Mouse (Mus musculus): ENCODE results near the gene Tmem151a.

The Tmem151a gene

DNA sequence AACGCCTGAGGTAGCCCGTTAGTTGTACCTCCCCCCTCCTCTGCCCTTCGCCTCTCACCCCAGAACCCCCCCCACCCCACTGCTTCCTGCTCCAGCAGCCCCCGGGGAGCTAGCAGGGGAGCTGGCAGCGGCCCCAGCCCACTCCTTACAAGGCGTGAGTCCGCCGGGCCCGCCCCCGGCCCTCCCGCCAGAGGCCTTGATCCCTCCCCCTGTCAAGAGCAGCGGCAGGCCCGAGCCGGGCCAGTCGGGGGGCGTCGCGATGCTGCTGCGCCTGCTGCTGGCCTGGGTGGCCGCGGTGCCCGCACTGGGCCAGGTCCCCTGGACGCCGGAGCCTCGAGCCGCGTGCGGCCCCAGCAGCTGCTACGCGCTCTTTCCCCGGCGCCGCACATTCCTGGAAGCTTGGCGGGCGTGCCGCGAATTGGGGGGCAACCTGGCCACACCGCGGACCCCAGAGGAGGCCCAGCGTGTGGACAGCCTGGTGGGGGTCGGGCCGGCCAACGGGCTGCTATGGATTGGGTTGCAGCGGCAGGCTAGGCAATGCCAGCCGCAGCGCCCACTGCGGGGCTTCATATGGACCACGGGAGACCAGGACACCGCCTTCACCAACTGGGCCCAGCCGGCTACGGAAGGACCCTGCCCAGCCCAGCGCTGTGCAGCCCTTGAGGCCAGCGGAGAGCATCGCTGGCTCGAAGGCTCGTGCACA is 17.3 kb downstream of the Tmem151a start, which contains the start of gene Cd248:
Gene Cd248 (plus strand): TSS at position 212 of the 703 bp plus-strand sequence.
- peak; percentile 74 for DNase-seq (ENCODE audit: low spot score)

GRCm38 (mm10) chr19:5067040-5067799 is 18.1 kb downstream of the Tmem151a start:
- peak; percentile 61 for DNase-seq (ENCODE audit: low spot score)

DNA sequence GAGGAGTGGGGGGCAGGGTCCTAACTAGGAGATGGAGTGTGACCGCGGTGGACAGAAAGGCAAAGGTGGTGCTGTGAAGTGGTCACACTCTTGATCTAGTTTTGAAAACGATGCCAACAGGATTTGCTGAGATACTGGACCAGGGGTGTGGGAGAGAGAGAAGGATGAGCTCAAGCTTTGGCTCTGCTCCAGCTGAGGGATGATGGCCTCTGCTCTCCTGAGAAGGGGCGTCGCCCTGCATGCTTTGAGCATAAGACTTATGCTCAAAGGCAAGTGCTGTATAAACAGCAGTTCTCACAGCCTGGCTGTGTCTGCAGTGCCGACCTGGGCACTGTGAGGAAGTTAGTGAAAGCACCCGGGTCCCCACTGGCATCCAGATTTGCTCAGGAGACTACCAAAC is 20.2 kb downstream of the Tmem151a start:
- DNase-seq (ENCODE audit: low spot score), result peak; percentile 82

- no peak for DNase-seq (ENCODE audit: low spot score)
These were observed 22.9 kb downstream of the Tmem151a start for GRCm38 (mm10) chr19:5062446-5062845.

DNA sequence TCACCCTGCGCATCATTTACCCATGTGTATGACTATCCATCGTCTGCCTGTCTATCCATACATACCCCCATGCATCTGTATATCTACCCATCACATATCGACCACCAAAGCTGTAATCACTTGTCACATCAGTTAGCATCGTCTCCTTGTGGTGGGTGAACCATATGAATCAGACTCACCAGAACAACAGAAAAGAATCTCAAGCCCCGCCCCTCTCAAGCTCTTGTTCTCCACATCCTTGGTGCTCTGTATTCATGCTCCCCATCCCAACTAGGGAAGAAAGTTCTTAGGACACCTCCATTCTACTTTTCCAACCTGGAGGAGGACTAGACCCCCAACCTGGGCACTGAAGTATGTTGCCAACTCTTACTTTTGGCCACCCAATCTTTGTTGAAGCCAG is 23.3 kb downstream of the Tmem151a start:
- no peak for DNase-seq (ENCODE audit: low spot score)

DNA sequence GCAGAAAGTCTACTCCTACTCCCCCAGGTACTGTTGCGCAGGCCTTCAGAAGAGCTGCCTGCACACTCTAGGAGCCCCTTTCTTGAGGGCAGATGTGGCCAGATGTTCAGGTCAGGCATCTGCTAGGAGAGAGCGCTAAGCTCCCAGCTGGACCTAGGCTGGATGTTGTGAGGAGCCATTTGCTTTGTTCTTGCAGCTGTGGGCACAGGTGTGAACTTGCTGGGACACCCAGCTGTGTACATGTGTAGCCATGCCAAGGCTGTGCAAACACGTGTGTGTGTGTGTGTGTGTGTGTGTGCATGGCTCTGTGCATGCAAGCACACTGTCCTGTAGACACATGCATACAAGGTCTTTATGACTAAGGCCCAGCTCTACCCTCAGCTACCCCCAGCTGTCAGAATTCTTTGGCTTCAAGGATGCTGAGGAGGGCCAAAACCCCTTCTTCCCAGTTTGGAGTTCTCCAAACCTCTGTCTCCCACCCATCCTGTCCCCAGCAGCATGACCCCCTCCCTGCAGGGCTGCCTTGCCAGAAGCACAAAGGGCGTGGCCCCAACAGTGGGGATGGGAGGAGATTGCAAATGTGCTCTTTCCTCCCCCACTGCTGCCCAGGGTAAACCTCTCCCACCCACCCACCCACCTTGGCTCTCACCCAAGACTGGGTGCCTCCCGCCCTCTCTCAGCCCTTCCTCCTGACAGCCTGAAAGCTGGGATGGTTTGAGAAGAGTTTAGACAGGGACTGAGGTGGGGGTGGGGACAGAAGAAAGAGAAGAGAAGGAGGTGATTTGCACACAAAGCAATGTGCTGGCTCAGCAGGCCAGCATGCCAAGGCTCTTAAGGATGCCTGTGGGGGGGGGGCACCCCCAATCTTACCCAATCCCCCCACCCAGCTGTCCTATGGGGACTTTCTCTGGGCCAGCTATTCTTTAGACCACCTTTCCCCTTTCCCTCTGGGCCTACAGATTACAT is 24.7 kb downstream of the Tmem151a start:
- DNase-seq (ENCODE audit: low spot score), result peak; percentile 44

DNA sequence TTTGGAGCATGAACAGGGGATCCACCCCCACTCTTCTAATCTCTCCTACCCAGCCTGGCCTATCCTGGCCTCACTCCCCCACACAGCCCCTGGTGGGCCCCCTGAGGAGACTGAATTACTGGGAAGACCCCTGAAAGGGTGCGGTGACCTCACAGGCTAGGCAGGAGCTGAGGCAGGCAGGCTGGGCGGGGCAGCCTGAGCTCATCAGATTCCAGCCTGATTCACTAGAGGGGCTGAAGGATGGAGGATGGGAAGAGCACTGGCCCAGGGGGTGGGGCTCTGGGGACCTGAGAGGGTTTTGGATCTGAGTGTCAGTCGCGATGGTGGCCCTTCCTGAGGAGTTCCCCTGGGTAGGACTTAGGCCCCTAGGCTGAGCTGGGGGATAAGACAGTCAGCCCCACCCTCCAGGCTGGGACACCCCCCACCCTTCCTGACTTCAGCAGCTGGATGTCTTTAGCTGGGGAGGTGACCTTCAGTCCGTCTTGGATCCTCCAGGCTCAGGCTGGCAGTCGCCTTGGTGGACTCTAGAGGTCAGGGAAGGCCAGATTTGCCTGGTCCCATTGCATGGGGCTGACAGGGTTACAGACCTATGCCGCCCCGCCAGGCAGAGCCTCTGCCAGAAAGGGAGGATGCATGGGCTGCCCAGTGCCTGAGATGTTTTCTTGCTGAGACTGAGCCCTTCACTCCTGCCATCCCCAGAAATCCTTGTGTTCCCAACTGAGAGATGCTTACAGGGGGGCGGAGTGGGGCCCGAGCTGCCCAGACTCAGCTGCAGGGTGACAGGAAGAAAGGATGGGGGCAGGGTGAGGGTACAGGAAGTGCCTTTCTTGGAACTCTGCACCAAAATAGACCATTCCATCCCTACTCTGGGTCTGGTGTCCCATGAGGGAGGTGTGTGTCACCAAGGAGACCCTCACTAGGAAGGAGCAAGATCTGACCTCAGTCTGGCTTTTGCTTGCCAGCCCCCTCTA is 26.2 kb downstream of the Tmem151a start:
- peak; percentile 56 for DNase-seq (ENCODE audit: low spot score)

DNA sequence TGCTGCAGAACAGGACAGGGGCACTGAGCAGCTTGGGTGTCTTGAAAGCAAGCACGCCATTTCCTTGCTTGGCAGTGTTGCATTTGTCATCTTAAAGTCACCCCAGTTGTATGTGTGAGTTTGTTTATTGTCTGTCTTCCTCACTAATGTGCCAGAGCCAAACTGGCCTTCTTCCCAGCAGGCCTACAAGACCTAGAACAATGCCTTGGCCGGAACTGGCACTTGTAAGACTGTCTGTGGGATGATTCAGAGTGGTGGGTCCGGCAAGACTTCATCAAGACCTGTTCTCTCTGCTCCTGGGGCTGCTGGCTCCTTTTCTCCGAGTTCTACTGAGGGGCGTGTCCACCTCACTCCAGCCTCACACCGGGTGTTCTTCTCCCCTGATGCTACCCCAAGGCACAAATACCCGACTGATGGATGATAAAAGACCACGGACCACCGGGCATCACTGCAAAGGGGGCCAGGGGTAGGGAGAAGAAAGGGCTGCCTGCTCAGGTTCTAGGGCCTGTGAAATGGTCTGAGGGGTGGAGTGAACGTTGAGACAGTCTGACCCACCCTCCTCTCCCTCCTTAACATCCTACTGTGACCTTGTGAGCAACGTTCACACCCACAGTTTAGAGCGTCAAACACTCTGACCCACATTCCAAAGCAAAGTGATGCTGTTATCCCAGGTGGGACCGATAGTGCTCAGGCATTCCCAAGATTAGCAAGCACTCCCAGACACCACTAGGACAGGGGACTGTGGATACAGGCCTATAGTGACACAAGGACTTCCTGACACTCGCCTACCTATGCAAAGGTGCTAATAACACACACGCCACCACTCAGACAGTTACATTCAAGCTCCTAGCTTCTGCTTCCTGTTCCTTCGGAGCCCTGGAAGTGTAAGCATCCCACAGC is 27.2 kb downstream of the Tmem151a start:
- DNase-seq (ENCODE audit: low spot score), result peak; percentile 40

DNA sequence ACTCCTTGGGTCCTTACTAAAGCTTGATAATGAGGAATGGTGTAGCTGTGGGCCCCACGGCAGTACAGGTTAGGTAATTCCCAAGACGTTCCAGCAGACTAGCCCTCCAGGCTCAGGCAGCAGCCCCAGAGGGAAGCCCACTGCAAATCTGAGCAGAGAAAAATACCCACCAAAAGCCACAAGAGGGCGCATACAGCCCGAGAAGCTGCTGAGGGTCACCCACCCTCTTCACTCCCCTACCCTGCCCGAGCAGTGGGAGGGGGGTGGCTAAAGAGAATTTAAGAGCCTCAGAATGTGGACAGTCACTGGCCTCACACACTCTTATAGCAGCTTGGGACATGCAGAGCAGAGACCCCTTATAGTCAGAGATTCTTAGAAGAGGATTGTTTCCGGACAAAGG is 29.1 kb downstream of the Tmem151a start:
- DNase-seq (ENCODE audit: low spot score), result peak; percentile 68

- DNase-seq (ENCODE audit: low spot score), result peak; percentile 85
These were observed 31.4 kb downstream of the Tmem151a start for GRCm38 (mm10) chr19:5053909-5054308.

GRCm38 (mm10) chr19:5052853-5053252 is 32.5 kb downstream of the Tmem151a start:
- no peak for DNase-seq (ENCODE audit: low spot score)

GRCm38 (mm10) chr19:5052166-5052822 is 33.0 kb downstream of the Tmem151a start:
- DNase-seq (ENCODE audit: low spot score), result no peak

GRCm38 (mm10) chr19:5051515-5051914 is 33.8 kb downstream of the Tmem151a start:
- peak; percentile 23 for DNase-seq (ENCODE audit: low spot score)

- peak; percentile 61 for DNase-seq (ENCODE audit: low spot score)
These were observed 34.3 kb downstream of the Tmem151a start for GRCm38 (mm10) chr19:5051031-5051430.

- peak; percentile 89 for DNase-seq (ENCODE audit: low spot score)
These were observed 35.1 kb downstream of the Tmem151a start, which contains the start of gene Rin1 for GRCm38 (mm10) chr19:5050047-5050905. Gene Rin1, plus strand, starts transcription at chr19:5050481.

DNA sequence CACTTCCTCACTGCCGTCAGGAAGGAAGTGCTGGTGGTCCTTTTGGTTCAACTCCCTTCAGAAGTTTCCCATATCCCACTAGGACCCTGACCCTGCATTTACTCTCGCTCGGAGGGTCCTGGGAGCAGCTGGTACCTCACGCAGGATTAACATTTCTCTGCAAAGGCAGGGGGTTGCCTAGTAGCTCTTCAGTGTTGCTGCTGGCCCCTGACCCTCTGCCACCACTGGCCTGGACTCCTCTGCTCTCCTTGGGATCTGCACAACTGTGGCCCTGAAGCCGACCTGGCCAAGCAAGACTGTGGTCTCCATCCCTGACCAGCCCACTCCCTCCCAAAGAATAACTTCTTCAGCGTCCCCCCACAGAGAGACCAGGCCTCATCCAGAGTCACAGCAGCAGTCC is 36.0 kb downstream of the Tmem151a start:
- no peak for DNase-seq (ENCODE audit: low spot score)

DNA sequence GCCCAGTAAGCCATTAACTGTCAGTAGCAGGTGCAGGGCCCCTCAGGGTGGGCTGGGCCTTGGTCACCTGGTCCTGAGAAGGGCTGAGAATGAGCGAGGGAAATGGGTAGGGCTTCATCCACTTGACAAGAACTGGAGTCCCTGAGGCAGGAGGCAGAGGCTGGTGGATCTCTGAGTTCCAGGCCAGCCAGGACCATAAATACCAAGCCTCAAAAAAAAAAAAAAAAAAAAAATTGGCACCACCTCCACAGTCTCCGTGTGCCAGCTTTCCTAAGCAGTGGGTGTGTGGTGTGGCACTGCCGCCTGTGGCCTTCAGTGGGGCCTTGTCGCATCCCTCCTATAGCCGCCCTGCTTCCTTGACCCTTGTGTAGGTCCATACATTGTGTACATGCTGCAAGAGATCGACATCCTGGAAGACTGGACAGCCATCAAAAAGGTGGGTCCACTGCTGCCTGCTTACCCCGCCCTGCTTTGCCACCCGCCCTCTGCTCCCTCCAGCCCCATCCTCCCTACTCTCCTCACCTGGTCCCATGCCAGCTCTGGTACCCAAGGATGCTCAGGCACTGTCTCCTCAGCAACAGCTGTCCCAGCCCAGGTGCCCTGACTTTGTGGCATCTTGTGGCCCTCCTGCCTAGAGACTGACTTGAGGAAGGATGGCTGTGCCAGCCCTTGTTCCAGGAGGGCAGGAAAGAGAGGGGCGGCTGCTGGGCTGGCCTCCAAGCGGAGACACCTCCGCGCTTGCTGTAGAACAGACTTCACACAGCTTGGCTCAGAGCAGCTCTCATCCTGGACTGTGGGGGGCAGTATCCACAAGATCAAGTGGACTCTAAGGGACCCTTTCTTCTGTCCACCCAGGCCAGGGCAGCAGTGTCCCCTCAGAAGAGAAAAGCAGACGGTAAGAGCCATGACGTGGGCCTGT is 36.9 kb downstream of the Tmem151a start:
- DNase-seq (ENCODE audit: low spot score), result no peak

All from MN1 (cell line).